Mouse (Mus musculus): ENCODE data around the gene Olr1. TPM values are rescaled to one million over a fixed set of nuclear protein-coding genes. Genes with fewer than 3 reads are reported as not detected.

Gene Olr1
- polyA plus RNA-seq, 1 experiment from 2014 or later, result not detected

GRCm38 (mm10) chr6:129534057-129534456 is 27.1 kb upstream of the Olr1 start:
- ATAC-seq (ENCODE audit: low FRiP score) (peak; percentile 47), DNase-seq (ENCODE audit: low spot score) (peak; percentile 69)
- Histone ChIP-seq H3K4me2 (replicated peaks) (peak overlapping the region; percentile 75), H3K36me3 (replicated peaks; ENCODE audit: control insufficient read depth, insufficient read depth) (peaks cover 19% of the 10 kb centered on the region), H3K9ac (peak overlapping the region; percentile 95), H3K27ac (peak overlapping the region; percentile 94), H3K27me3 (ENCODE audit: control insufficient read depth, insufficient read depth, low read length) (no peaks in the 10 kb centered on the region), H3K9me3 (ENCODE audit: control insufficient read depth, low read length) (no peaks in the 10 kb centered on the region), H3K4me3 (replicated peaks; ENCODE audit: low read length) (peak overlapping the region; percentile 94), H3K4me1 (replicated peaks; ENCODE audit: control insufficient read depth, insufficient read depth, low read length) (peaks cover 24% of the 10 kb centered on the region)
- 8% methylated on average over 9 of the region's 9 CpGs for WGBS

DNA sequence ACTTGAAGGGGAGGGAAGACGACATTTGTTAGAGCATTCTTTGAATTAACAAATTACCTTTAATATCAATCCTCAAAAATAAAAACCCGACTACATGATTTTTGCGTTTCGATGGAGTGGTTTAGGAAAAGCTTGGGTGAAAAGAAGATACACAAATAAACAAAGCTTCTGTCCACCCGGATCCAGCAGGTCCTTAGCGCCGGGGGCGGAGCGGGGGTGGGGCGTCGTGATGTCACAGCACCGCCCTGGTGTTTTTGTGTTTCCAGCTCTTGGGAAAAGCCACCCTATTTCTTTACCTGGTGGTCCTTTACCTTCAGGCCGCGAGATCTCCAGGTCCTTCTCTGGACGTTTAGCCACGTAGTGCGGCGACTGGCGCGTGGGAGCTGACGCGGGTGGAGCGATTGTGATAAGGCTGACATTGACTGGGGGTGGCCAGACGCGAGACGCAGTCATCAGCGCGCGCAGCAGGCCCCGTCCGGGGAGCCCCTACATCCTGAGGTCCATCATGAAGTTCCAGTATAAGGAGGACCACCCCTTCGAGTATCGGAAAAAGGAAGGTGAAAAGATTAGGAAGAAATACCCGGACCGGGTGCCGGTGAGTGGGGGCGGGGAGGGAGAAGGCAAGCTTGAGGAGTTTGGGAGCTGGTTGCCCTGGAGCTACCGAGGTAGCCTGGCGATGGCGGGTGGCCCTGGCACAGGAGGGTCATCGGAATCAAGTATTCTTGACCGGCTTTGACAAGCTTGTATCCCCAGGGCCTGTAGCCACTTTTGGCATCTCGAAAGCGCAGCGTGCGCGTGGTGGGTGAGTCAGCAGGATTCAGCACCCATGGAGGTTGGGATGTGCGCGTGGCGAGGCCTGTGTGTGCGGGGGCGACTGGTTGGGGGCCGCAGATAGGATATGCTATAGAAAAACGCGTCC is 26.2 kb upstream of the Olr1 start, which contains the start of gene Gabarapl1:
Gene Gabarapl1, plus strand, starts transcription at position 219 of the 919 bp plus-strand sequence.
- Histone ChIP-seq H3K27ac (peak within 1 kb of the TSS; percentile 94), H3K9me3 (ENCODE audit: control insufficient read depth, low read length) (no peaks in the 10 kb centered on the region), H3K4me1 (replicated peaks; ENCODE audit: control insufficient read depth, insufficient read depth, low read length) (peaks cover 24% of the 10 kb centered on the region), H3K36me3 (replicated peaks; ENCODE audit: control insufficient read depth, insufficient read depth) (peaks cover 10% of the 10 kb centered on the region), H3K27me3 (ENCODE audit: control insufficient read depth, insufficient read depth, low read length) (no peaks in the 10 kb centered on the region), H3K4me3 (replicated peaks; ENCODE audit: low read length) (peak within 1 kb of the TSS; percentile 94), H3K9ac (peak within 1 kb of the TSS; percentile 95), H3K4me2 (replicated peaks) (peak within 1 kb of the TSS; percentile 75)
- DNase-seq (ENCODE audit: low spot score) (peak; percentile 88), ATAC-seq (ENCODE audit: low FRiP score) (peak; percentile 86)
- under 1% methylated on average over 55 of the region's 55 CpGs for WGBS

DNA sequence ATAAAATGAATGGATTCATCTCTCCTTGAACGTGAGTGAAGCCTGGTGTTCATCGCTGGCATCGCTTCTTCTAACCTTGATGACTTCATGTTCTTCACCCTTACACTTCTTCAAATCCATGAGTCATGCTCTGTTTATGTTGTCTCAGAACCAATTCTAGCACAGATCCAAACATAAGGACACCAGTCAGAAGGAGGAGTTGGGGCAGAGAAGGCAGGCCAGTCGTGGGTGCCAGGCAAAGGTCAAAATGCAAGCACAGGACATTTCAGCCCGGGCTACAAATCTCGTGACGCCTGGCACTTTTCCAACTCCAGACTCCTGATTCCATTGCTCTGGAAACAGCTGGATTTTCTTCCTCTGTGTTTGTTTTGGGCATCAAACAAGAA is 25.6 kb upstream of the Olr1 start:
- H3K4me2 ChIP-seq (replicated peaks), result peak overlapping the region; percentile 75
- H3K27ac ChIP-seq, result peak overlapping the region; percentile 94
- DNase-seq (ENCODE audit: low spot score) (peak; percentile 71), ATAC-seq (ENCODE audit: low FRiP score) (peak; percentile 34)
- H3K9ac ChIP-seq, result peak overlapping the region; percentile 95
- H3K4me1 ChIP-seq (replicated peaks; ENCODE audit: control insufficient read depth, insufficient read depth, low read length), result peaks cover 24% of the 10 kb centered on the region
- no peaks in the 10 kb centered on the region for H3K9me3 ChIP-seq (ENCODE audit: control insufficient read depth, low read length)
- WGBS, result 32% methylated on average over 7 of the region's 7 CpGs
- H3K4me3 ChIP-seq (replicated peaks; ENCODE audit: low read length), result peak overlapping the region; percentile 94
- peaks cover 4% of the 10 kb centered on the region for H3K36me3 ChIP-seq (replicated peaks; ENCODE audit: control insufficient read depth, insufficient read depth)
- H3K27me3 ChIP-seq (ENCODE audit: control insufficient read depth, insufficient read depth, low read length), result no peaks in the 10 kb centered on the region

- Histone ChIP-seq H3K4me2 (replicated peaks) (no peak overlapping the region), H3K27me3 (ENCODE audit: control insufficient read depth, insufficient read depth, low read length) (no peaks in the 10 kb centered on the region), H3K4me1 (replicated peaks; ENCODE audit: control insufficient read depth, insufficient read depth, low read length) (peaks cover 7% of the 10 kb centered on the region), H3K4me3 (replicated peaks; ENCODE audit: low read length) (no peak overlapping the region), H3K36me3 (replicated peaks; ENCODE audit: control insufficient read depth, insufficient read depth) (no peaks in the 10 kb centered on the region), H3K9ac (no peak overlapping the region), H3K9me3 (ENCODE audit: control insufficient read depth, low read length) (no peaks in the 10 kb centered on the region), H3K27ac (no peak overlapping the region)
- DNase-seq (ENCODE audit: low spot score), result no peak
- ATAC-seq (ENCODE audit: low FRiP score), result no peak
These were observed 23.3 kb upstream of the Olr1 start for GRCm38 (mm10) chr6:129530261-129530660.

DNA sequence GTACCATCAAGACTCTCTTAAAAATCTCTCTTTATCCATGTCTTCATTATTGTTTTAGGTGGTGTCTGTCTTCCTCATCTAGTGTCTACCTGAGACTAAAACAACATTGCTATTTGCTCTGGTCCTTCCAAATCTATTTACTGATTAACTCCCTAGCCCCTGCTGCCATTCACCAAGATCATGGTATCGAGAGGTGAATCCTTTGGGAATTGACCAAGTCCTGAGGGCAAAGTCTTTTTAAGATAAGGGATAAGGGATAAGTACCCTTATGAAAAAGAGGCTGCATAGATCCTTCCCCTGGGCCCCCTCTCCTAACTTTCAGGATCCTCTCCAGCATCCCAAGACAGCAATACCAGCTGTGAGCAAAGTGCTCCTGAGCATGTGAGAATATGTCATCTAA is 22.6 kb upstream of the Olr1 start:
- no peak for ATAC-seq (ENCODE audit: low FRiP score)
- no peak overlapping the region for H3K4me3 ChIP-seq (replicated peaks; ENCODE audit: low read length)
- H3K27me3 ChIP-seq (ENCODE audit: control insufficient read depth, insufficient read depth, low read length), result no peaks in the 10 kb centered on the region
- no peak for DNase-seq (ENCODE audit: low spot score)
- 85% methylated on average over 1 of the region's 1 CpGs for WGBS
- H3K27ac ChIP-seq, result no peak overlapping the region
- H3K4me2 ChIP-seq (replicated peaks), result no peak overlapping the region
- no peaks in the 10 kb centered on the region for H3K9me3 ChIP-seq (ENCODE audit: control insufficient read depth, low read length)
- no peaks in the 10 kb centered on the region for H3K36me3 ChIP-seq (replicated peaks; ENCODE audit: control insufficient read depth, insufficient read depth)
- H3K9ac ChIP-seq, result no peak overlapping the region
- H3K4me1 ChIP-seq (replicated peaks; ENCODE audit: control insufficient read depth, insufficient read depth, low read length), result peaks cover under 1% of the 10 kb centered on the region

DNA sequence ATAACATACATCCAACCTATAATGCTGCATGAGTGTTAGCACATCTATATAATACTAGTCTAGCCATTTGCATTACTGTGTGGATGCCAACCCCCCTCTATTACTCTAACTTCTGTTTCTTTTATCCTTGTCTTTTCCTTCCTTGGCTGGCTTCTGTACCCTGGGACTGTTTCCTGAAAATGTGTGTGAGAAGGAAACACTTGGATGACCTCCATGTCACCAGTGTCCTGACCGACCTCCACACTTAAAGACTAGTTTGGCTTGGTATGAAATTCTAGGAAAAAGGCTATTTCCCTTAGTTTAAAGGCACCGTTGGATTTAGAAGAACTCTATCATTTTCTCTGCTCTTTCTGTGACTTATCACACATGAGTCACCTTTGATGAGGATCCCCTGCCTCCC is 20.5 kb upstream of the Olr1 start:
- Histone ChIP-seq H3K36me3 (replicated peaks; ENCODE audit: control insufficient read depth, insufficient read depth) (no peaks in the 10 kb centered on the region), H3K4me2 (replicated peaks) (no peak overlapping the region), H3K9ac (no peak overlapping the region), H3K27me3 (ENCODE audit: control insufficient read depth, insufficient read depth, low read length) (no peaks in the 10 kb centered on the region), H3K4me1 (replicated peaks; ENCODE audit: control insufficient read depth, insufficient read depth, low read length) (no peaks in the 10 kb centered on the region; the same call in 1 of the 2 replicates), H3K27ac (no peak overlapping the region), H3K9me3 (ENCODE audit: control insufficient read depth, low read length) (no peaks in the 10 kb centered on the region), H3K4me3 (replicated peaks; ENCODE audit: low read length) (no peak overlapping the region)
- 91% methylated on average over 2 of the region's 2 CpGs for WGBS
- no peak for DNase-seq (ENCODE audit: low spot score)
- ATAC-seq (ENCODE audit: low FRiP score), result no peak

DNA sequence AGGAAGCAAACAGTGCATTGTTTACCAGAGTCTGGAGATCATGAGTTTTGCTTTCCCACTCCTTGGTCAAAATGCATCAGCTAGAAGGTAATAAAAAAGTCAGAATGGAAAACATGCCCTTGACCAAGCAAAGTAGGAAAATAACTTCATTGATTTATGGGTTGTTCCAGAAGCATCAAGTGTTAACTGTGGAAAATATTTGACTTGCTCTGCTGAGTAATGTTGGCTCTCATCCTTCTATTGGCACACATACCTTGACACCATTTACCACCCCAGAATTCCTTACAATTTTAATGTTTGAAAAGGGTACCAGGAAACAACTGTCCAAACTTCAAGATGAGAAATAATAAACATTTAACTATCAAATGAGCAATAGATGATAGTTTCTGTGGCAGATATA is 19.1 kb upstream of the Olr1 start:
- no peak overlapping the region for H3K27ac ChIP-seq
- no peak overlapping the region for H3K4me2 ChIP-seq (replicated peaks)
- no peaks in the 10 kb centered on the region for H3K9me3 ChIP-seq (ENCODE audit: control insufficient read depth, low read length)
- no peak overlapping the region for H3K9ac ChIP-seq
- no peaks in the 10 kb centered on the region for H3K27me3 ChIP-seq (ENCODE audit: control insufficient read depth, insufficient read depth, low read length)
- H3K4me1 ChIP-seq (replicated peaks; ENCODE audit: control insufficient read depth, insufficient read depth, low read length), result no peaks in the 10 kb centered on the region
- H3K36me3 ChIP-seq (replicated peaks; ENCODE audit: control insufficient read depth, insufficient read depth), result no peaks in the 10 kb centered on the region
- DNase-seq (ENCODE audit: low spot score) (no peak), ATAC-seq (ENCODE audit: low FRiP score) (no peak)
- H3K4me3 ChIP-seq (replicated peaks; ENCODE audit: low read length), result no peak overlapping the region

GRCm38 (mm10) chr6:129517752-129518408 is 10.9 kb upstream of the Olr1 start:
- ATAC-seq (ENCODE audit: low FRiP score), result peak; percentile 81
- Histone ChIP-seq H3K27ac (no peak overlapping the region), H3K4me1 (replicated peaks; ENCODE audit: control insufficient read depth, insufficient read depth, low read length) (no peaks in the 10 kb centered on the region), H3K4me2 (replicated peaks) (no peak overlapping the region), H3K27me3 (ENCODE audit: control insufficient read depth, insufficient read depth, low read length) (no peaks in the 10 kb centered on the region), H3K9ac (no peak overlapping the region), H3K36me3 (replicated peaks; ENCODE audit: control insufficient read depth, insufficient read depth) (no peaks in the 10 kb centered on the region), H3K4me3 (replicated peaks; ENCODE audit: low read length) (no peak overlapping the region), H3K9me3 (ENCODE audit: control insufficient read depth, low read length) (no peaks in the 10 kb centered on the region)
- peak; percentile 75 for DNase-seq (ENCODE audit: low spot score)
- WGBS, result 48% methylated on average over 2 of the region's 2 CpGs

- 96% methylated on average over 10 of the region's 10 CpGs for WGBS
- ATAC-seq (ENCODE audit: low FRiP score), result no peak
- Histone ChIP-seq H3K4me3 (replicated peaks; ENCODE audit: low read length) (no peak overlapping the region), H3K4me2 (replicated peaks) (no peak overlapping the region), H3K27ac (no peak overlapping the region), H3K4me1 (replicated peaks; ENCODE audit: control insufficient read depth, insufficient read depth, low read length) (no peaks in the 10 kb centered on the region), H3K36me3 (replicated peaks; ENCODE audit: control insufficient read depth, insufficient read depth) (no peaks in the 10 kb centered on the region), H3K9me3 (ENCODE audit: control insufficient read depth, low read length) (no peaks in the 10 kb centered on the region), H3K9ac (no peak overlapping the region), H3K27me3 (ENCODE audit: control insufficient read depth, insufficient read depth, low read length) (no peaks in the 10 kb centered on the region)
- no peak for DNase-seq (ENCODE audit: low spot score)
These were observed 9.4 kb upstream of the Olr1 start for GRCm38 (mm10) chr6:129516388-129516787.
